In genomic region chr1:61962571-61962970, GRCm38 (mm10) we compare ENCODE assay signal across 17 mouse cellular contexts.
"Had no signal": no experiment of that assay in that cellular context is flagged by ENCODE, and none has a peak within 500 bp of the region (broad histone marks: within the 10 kb centered on the region; RNA-seq: fewer than 3 reads in every experiment).

No protein-coding gene starts in this region.

- H3K9me3 ChIP-seq: neural tube, embryonic 12.5 days; neural tube, embryonic 13.5 days; neural tube, embryonic 15.5 days; stomach, embryonic 15.5 days had no signal

- H3K36me3 ChIP-seq: neural tube, embryonic 12.5 days; neural tube, embryonic 13.5 days; neural tube, embryonic 15.5 days; stomach, embryonic 15.5 days had no signal

- H3K4me3 ChIP-seq: neural tube, embryonic 12.5 days; neural tube, embryonic 13.5 days; neural tube, embryonic 15.5 days; stomach, embryonic 15.5 days had no signal

- H3K9ac ChIP-seq: neural tube, embryonic 12.5 days; neural tube, embryonic 13.5 days; neural tube, embryonic 15.5 days; stomach, embryonic 15.5 days had no signal

- H3K4me1 ChIP-seq: neural tube, embryonic 15.5 days; stomach, embryonic 15.5 days had no signal

- H3K27ac ChIP-seq: neural tube, embryonic 12.5 days; neural tube, embryonic 13.5 days; neural tube, embryonic 15.5 days; stomach, embryonic 15.5 days; stomach, postnatal 0 days had no signal

- H3K27me3 ChIP-seq: neural tube, embryonic 12.5 days; neural tube, embryonic 13.5 days; neural tube, embryonic 15.5 days; stomach, embryonic 15.5 days had no signal

- DNase-seq: retina, postnatal 1 day; right cerebral cortex, adult 18-20 months; right cerebral cortex, postnatal 14 days; right cerebral cortex, postnatal 25 days; right cerebral cortex, postnatal 4 days; spleen, adult 18-20 months; thymus, adult 18-20 months; thymus, adult 2 months; thymus, postnatal 14 days; thymus, postnatal 25 days; thymus, postnatal 36 days; thymus, postnatal 4 days had no signal

- H3K4me2 ChIP-seq: neural tube, embryonic 12.5 days; neural tube, embryonic 13.5 days; neural tube, embryonic 15.5 days; stomach, embryonic 15.5 days had no signal
